Mouse (Mus musculus) spleen, postnatal 10 days (tissue): ENCODE measurements at regions not wholly inside any gene's neighbourhood (a gene's known extent, or its start where the extent isn't known, plus 50 kb on each side); places are given as distances from the start of the nearest gene placed in this dataset.
A peak's percentile ranks its signal among the peaks of the same experiment; 100 is the strongest.

ENCODE experiments used
- DNase-seq, 2 experiments: peaks; one replicate each; pipeline ENCODE4 v3.0.0; 2021 to 2022; ENCODE audit warnings: low spot score in 2 of 2

DNA sequence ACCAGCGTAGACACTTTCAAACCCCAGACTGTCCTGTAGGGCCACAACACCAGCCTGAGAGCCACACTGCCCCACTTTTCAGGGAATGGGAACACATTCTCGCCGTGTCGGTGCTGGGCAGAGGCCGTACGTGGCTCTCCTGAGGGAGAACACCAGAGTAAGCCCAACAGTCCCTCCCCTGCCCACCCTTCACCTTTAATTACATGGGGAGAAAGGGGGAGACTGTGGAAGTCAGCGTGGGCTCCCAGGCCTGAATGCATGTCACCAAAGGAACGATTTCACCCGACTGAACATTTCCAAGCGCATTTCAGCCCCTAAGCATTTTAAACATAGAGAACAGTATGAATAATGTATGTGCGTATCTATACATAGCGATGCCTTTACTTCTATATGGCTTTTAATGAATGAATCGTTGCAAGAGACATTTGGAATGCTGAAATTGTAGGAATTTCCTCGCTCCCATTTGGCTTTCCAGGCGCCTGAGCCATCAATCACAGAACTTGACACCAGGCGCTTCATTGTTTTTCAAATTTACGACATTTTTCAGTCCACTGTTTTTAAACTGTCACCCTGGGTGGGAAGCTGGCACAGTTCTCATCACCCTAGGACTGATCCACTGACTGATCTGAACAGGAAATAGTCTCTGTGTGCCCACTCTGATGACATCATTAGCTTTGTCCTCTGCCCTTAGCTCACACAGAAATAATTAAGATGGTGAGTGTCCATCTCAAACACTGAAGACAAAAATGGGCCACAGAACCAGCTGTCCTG is 152.3 kb downstream of the Atp23 start:
- DNase-seq = no peak

DNA sequence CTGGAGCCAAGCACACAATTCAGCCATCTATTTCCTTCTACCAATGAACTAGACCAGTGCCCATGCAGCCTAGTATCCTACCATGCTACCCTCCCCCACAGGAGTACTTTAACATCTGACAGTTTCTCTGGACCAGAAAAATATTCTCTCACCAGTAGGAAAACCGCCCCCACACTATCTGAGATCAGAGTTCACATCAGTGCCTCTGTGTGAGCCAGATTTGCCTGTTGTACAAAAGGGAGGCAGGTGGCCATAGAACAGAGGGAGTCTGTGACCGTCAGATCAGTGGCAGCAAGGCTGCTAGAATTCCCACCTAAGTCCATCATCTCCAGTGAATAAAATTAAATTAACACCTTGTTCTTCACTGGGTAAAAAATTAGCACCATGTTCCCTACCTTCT is 166.5 kb downstream of the Atp23 start:
- no peak for DNase-seq

DNA sequence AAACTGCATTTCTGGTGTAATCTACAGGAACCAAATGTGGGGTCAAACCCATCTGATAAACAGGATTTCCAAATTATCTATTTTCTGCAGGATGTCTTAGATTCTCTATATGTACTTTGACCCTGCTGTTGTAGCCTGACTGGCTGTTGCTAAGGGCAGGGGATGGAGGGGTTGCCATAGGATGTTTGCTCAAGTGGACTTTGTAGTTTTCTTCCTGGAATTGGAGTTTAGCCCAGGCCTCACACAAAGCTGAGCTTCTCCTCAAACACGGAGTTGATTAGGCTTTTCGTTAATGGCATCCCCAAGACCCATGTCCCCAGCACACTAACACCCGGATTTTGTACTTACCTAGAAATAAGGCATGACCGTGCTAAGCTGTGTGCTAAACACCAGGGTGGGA is 173.3 kb downstream of the Atp23 start:
- DNase-seq = no peak

DNA sequence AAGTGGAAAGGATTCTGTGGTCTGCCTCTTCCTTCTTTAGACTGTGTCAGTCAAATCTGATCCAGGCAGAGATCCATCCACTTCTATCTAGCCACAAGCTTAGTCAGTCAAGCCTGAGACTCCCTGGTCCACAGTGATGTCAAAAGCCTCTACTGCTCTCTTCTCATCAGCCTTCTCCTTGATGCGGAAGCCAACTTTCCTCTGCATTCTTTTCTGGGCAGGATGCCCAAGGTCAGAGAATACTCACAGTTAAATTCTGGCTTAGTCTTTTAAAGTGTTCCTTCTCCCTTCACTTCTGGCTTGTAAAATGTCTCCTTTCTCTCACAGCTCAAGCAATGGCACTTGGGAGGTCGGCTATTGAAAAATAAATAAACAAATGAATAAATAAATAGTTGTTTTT is 183.2 kb downstream of the Atp23 start:
- DNase-seq = no peak

DNA sequence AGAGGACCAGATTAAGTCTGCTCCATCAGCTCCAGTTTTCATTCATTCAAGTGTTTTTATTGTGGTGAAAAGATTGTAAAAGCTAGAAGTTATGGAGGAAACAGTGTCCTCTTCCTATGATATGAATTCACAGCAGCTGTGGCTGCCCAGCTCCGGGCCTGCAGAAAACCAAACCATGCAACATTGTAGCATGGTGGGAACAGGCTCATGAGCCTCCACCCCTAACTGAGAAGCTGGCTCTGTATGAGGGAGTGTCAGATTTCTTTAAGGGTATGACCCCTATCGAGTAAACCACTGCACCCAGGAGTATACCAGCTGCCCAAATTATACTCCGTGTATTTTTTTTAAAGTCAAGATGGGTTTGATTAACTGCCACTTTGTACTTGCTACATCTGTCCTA is 189.4 kb downstream of the Atp23 start:
- no peak for DNase-seq

DNA sequence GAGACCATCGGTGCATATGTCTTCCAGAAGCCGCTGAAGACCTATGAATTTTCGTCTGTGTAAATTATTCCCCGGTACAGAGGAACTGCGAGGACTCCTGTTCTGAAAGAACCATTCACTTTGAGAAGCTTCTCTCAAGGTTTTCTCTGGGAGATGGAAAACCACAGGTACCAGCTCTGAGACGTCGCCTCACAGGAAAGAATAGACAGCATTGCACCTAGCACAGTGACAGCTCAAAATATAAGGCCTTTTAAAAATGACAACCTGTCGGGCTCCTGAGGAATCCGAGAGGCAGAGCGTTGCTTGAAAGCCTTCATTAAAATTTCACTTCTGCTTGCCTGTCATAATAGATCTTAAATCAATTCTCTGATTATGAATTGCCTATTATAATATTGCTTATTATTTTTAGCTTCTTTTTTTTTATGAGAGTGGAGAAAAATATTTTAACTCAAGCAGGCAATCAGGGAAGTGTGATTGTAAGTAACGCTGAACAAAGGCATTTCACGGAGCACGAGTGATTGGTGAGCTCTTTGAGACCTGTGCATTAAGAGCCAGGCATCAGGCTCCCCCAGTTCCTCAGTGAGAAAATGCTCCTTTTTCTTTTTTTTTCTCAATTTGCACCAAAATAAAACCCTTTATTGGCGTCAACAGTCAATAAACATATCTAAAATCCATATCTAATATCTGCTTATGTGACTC is 191.8 kb downstream of the Atp23 start:
- DNase-seq = no peak

DNA sequence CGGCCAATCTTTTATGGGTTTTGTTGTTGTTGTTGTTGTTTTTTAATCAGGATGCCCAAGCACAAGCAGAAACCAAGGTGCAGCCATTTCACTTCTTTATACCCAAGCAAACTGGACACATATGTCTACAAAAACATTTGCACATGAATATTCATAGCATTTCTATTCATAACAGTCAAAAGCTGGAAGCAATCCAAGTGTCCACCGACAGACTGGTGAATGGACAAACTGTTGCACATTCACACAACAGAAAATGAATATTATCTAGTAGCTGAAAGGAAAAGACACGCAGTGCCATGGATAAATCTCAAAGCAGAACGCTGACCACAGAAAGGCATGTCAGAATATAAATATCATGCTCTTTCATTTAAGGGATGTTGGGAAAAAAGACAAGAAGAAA is 192.4 kb downstream of the Atp23 start:
- DNase-seq = no peak

DNA sequence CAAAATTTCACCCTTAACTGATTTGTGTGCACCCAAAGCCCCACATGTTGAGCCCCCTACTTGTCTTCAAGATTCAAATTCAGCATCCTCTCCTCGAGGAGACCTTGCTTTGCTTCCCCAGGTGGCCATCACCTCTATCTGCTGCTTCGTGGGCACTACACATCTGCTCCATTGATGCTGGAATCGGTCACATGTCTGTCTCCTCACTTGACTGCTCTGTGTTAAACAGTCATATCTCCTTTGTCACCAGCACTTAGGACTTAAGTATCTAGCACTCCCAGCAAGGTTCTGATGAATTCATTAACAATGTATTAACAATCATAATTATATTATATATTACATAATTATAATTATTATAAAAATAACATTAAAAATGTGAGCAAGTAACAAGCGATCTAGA is 192.9 kb downstream of the Atp23 start:
- DNase-seq = no peak

DNA sequence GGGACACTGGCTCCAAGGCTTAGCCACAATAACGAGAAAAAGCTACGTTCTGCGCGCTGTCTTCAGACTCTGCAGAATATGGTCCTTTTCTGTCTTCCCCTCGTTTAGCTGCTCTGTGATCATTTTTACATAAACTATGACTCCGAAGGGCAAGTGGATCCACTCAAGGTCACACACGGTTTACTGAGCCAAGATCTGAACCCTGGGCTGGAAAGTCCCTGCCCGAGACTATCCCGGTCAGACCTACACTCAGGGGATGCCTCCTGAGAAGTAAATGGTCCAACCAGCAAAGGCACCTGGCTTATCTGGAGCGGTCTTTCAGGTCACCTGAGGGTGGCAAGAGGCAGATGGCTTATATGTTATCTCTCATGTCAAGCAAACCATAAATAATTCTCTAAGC is 204.1 kb downstream of the Atp23 start:
- DNase-seq = no peak

DNA sequence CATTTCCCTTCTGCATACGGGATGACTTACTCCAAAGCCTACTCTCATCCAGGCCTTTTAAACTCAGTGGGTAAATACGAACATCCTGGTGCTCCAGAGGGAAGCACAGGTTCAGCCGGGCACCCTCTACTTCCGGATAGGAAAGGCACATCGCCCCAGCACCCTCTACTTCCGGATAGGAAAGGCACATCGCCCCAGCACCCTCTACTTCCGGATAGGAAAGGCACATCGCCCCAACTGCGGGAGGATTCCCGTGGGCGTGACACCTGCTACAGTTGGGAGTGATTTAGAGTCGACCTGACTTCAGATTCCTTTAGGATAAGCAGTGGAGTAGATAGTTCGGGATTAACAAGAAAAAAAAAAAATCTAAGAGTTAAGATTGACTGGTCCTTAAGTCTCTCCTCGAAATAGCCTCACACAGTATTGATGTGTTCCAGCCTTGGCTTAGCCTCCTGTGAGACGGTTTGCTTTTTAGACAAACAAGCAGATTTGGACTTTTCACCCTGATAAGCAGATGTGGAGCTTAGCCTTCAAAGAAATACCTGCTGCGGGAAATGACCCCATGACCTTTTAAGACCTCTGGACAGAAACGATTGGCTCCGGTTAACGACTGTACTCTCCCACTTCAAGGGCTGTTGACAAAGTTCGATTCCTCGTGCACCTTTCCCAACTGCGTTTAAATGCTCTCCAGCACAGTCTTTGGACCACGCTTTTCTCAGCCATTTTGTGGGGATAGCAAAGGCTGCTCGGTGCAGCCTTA is 210.1 kb downstream of the Atp23 start:
- no peak for DNase-seq

DNA sequence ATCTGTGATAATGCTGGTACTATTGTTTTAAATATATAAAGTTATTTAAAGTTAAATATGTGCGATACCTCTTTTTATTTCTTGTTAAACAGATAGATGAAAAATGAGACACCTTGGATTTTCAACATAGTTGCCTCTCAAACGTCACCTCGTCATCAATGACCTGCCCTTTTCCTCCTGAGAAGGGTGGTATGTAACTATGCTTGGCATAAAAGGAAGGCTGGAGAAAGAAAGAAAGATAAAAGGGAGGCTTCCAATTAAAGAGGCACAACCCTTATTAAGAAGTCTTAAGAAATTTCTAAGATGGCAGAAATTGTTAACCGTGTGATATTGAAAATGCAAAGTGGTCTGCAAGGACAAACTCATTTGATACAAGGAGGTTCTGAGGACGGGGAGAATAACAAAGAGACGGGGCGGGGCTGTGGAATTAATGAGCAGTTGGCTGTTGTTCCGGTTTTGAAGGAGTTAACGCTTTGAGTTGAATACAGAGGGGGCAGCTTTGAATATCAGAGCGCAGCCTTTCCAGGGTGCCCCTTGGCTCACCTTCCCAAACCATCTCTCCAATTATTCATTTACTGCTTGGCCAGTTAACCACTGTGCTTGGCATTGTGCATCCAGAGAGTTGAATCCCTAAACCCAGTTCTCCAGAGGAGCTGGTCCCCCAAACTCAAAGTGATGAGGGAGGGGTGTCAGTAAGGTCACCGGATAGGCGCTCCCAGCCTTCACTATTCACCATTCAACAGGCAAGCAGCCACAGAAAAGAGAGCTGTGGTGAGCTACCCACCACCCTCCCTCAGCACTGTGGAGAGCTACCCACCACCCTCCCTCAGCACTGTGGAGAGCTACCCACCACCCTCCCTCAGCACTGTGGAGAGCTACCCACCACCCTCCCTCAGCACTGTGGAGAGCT is 220.6 kb downstream of the Atp23 start:
- no peak for DNase-seq

DNA sequence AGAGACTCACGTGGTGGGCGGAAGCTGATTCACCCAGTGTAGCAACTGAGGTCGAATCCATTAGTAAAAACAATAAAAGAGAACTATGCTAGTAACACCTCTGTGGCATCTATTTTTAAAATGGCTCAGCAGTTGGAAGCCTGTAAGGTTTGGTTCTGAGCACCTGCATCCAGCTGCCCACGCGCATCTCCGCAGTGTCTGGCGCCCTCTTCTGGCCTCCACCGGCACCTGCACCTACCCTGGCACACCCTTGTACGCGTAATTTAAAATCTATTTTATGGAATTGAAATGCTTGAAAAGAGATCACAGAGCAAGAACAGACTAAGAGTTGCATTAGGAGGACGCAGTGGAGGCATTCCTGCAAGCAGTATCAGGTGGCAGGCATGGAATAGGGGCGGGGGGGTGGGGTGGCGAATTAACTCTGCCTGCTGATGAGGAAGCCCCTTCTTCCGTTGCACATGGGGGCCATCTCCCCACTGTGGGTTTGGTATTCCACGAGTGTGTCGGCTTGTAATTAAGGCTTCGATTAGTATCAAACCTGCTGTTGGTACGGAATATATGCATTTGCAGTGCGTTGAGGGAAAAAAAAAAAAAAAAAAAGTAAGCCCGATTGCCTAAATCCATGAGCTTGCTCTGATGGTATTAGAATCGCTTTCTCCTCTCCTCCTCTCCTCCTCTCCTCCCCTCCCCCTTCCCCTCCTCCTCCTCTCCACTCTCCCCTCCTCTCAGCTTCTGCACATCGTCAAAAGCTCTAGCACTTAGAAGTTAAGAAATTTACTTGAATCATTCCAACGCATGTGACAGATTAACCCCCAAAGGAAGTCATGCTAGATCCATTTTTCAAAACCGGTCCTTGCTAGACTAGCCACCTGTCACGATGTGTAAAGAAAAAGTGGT is 221.7 kb downstream of the Atp23 start:
- peak in 1 of 2 experiments; percentile 20 for DNase-seq

DNA sequence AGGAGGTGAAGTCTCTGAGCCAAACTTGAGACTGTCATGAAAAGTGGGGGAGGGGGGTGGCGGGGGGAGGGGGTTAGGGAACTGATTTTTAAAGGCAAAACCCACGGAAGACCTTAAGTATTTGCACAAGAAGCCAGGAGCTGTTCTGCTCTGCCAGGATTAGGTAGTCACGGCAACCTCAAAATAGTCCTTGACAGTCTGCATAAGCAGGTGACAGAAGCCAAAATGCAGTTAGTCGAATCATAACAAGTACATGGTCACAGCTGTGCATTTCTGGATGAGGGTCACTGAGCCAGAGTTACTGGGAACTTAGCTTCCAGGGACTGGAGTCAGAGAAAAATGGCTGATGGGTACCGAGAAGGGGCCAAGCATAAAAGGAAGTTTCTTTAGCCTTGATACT is 227.7 kb downstream of the Atp23 start:
- no peak for DNase-seq

DNA sequence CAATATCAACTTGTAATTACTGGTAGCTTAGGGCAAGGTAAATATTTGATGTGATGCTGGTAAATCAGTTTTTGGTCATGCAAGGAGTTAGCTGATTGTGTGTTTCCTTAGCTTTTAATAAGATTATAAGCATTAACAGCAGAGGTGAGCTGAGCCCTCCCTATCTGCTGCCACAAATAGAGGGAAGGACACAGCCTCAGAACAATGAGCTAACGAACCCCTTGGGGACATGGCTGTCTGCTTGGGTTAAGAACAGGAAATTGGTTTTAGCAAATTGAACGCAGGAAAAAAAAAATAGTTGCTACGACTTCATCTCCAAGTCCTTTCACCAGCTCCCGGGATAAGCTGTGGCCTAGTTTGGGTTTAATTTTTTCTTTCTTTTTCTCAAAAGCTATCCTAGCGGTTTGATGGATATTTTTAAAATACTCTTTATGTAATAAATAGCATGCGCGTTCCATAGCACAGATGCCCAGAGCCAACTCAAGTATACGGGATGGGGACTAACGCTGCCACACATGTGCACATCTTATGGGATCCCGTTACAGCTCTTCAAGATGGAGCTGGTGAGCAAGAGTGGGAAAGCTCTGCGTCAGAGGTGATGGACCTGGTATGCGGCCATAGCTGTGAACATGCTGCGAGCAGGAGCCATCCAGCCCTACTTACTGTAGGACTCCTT is 236.6 kb downstream of the Atp23 start:
- no peak for DNase-seq

DNA sequence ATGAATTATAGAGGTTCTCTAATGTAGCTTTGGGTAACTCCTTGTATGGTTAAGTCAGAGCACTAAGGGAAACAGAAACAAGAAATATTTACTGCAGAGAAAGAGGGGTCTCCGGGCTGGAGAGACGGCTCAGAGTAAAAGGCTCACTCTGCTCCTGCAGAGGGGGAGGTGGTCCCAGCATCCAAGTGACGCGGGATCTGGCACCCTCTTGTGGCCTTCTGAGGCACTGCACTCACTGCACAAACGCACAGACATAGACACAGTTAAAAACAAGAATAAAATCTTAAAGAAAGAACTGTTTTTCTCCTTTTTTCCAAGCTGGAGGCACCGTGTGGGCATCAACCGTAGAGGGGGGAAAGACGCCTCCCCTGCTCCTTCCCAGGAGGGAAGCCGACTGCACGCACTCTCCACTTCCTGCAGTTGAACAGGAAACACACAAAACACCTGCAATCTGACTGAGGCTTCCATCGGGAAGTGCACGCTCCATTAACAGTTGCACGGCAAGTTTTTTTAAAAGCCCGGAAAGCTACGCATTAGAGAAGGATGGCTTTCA is 237.6 kb downstream of the Atp23 start:
- no peak for DNase-seq

DNA sequence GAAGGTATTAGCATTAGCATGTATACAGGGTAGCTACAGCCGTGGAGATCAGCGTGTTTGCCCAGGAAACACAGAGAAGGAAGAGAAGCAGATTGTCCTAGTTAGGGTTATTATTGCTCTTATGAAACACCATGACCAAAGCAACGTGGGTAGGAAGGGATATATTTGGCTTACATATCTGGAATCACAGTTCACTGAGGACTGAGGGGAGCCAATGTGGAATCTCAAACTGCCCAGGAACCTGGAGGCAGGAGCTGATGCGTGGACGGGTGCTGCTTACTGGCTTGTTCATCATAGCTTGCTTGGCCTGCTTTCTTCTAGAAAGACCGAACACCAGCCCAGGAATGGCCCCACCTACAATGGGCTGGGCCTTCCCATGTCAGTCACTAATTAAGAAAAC is 238.4 kb downstream of the Atp23 start:
- DNase-seq = no peak

DNA sequence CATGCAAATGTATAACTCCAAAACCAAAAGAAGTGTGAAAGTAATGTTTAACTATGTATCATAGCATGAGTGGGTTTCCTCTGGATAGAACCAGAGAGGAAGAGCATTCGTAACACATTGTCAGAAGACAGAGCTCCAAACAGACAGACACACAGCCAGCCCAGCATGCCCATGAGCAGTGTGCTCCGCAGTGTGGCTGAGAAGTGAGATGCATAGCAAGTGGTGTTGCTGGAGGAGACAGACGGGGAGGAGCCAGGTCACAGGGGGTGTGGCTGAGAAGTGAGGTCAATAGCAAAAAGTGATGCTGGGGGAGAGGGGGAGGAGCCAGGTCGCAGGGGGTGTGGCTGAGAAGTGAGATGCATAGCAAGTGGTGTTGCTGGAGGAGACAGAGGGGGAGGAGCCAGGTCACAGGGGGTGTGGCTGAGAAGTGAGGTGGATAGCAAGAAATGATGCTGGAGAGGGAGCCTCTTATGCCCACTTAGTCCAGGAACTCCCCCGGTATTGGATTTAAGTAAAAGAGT is 240.0 kb downstream of the Atp23 start:
- no peak for DNase-seq

DNA sequence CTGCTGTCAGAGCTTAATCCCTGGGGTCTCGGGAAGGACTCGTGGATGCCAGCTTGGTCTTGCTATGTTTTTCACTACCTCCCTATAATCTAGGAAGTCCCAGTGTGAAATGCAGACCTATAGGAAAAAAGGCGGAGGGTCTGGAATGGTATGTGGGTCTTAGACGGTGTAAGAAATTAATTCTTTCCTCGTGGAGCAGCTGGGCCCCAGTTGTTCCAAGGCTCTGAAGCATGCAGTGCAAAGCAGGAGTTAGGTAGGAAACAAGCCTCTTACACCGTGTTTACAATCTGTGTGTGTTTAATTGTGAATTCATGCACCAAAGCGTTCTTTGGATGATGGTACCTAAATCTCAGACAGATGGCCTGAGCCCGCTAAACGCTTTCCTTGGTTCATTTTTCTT is 241.1 kb downstream of the Atp23 start:
- DNase-seq = no peak

DNA sequence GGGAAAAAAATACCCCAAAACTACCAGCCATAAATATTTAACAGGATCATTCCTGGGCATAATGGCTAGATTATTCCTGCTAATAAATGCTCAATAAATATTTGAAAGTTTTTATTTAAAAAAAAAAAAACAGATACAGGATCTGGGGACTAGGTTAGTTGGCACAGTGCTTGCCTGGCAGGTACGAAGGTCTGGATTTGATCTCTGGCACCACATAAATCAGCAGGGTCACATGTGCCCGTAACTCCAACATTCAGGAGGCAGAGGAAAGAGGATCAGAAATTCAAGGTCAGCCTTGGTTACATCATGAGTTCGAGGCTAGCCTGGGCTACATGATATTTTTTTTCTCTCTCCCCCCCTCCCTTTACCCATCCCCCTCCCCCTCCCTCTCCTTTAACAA is 248.5 kb downstream of the Atp23 start:
- no peak for DNase-seq

DNA sequence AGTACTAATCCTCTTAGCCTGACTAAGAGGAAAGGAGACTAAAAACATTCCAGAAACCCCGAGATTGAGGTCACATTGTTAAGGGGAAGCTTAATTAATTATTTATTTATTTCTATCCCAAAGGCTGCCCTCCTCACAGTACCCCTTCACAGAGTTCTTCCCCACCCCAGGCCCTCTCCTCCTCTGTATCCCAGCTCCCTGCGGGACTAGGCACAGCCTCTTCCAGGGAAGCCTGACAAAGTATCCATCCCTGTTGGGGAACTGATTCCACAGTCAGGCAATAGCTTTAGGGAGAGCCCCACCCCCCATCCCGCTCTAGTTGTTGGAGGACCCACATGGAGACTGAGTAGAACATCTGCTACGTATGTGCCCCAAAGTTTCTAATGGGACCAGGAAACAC is 254.6 kb downstream of the Atp23 start:
- DNase-seq = no peak
